Mouse (Mus musculus) ES-E14 (cell line): ENCODE measurements around the gene Acly.

ENCODE experiments used
- CHD2 ChIP-seq: IDR thresholded peaks from 2 replicates; pipeline ENCODE4 v1.6.1; 2014; ENCODE audit warnings: mild to moderate bottlenecking, low read depth, low read length, inconsistent platforms
- HCFC1 ChIP-seq: IDR thresholded peaks from 2 replicates; pipeline ENCODE4 v1.6.1; 2012; ENCODE audit warnings: low read length, inconsistent platforms, borderline replicate concordance; ENCODE audit not compliant: insufficient read depth
- MAFK ChIP-seq: IDR thresholded peaks from 2 replicates; pipeline ENCODE4 v1.6.1; 2014; ENCODE audit warnings: mild to moderate bottlenecking, low read depth, low read length, inconsistent platforms; ENCODE audit not compliant: insufficient read depth
- ZC3H11A ChIP-seq: IDR thresholded peaks from 2 replicates; pipeline ENCODE4 v1.6.1; 2012; ENCODE audit warnings: low read depth, mild to moderate bottlenecking, inconsistent platforms, low read length, borderline replicate concordance
- ZNF384 ChIP-seq: IDR thresholded peaks from 2 replicates; pipeline ENCODE4 v1.6.1; 2012; ENCODE audit warnings: low read depth, low read length, inconsistent platforms

- TF ChIP-seq ZNF384 (no peak), CHD2 (no peak), MAFK (no peak), ZC3H11A (no peak), HCFC1 (no peak)
Observed at GRCm38 (mm10) chr11:100472935-100473295, 54.9 kb downstream of the Acly start.
